Mouse (Mus musculus): ENCODE measurements around the gene Nefh. TPM values are rescaled to one million over a fixed set of nuclear protein-coding genes. Genes with fewer than 3 reads are reported as not detected.

Gene Nefh
- total and polyA plus RNA-seq, 3 experiments: 0.05 to 0.08 TPM; not detected in 1

- H3K36me3 ChIP-seq (ENCODE audit: control insufficient read depth, insufficient read depth, low read length): no peaks in the 10 kb centered on the region
- no peaks in the 10 kb centered on the region for H3K79me2 ChIP-seq (replicated peaks; ENCODE audit: control insufficient read depth, insufficient read depth, low read length)
- intact Hi-C loops (cut with DNase I): no loop called here
- no peaks in the 10 kb centered on the region for H3K27me3 ChIP-seq (ENCODE audit: control insufficient read depth, insufficient read depth, low read length)
- H3K27ac ChIP-seq: no peak overlapping the region
- no peak overlapping the region for H3K4me3 ChIP-seq
- no peak overlapping the region for H3K9ac ChIP-seq (ENCODE audit: low read depth, low read length)
- H3K4me1 ChIP-seq (ENCODE audit: control insufficient read depth, insufficient read depth, low read length): no peaks in the 10 kb centered on the region
- WGBS: 64% methylated on average over 5 of the region's 5 CpGs
- DNase-seq: no peak
- TF ChIP-seq EP300 (IDR thresholded peaks at IDR 0.05; ENCODE audit: insufficient read depth, low read depth, low read length) (no peak), CTCF (IDR thresholded peaks at IDR 0.05) (no peak), POLR2A (IDR thresholded peaks at IDR 0.05; ENCODE audit: insufficient read depth, low read depth, low read length) (no peak)
Observed at GRCm38 (mm10) chr11:4966888-4967287, 19.0 kb upstream of the Nefh start.

DNA sequence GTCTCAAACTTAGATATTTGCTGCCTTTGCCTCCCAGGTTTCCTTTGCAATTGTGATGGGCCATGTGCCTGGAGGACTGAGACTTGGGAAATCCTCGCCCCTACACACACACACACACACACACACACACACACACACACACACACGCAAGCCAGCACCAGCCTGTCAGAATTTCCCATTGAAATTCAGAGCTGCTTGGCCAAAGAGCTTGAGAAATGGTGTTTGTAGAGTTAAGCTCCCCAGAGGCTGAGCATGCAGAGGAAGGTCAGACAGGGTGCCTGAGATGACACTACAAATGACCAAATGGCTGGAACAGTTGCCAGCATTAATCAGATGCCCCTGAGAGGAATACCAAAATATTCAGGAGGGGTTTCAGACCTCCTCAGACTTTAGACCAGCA, 18.5 kb upstream of the Nefh start:
- Histone ChIP-seq H3K27ac (no peak overlapping the region), H3K4me3 (no peak overlapping the region), H3K36me3 (ENCODE audit: control insufficient read depth, insufficient read depth, low read length) (no peaks in the 10 kb centered on the region), H3K27me3 (ENCODE audit: control insufficient read depth, insufficient read depth, low read length) (no peaks in the 10 kb centered on the region), H3K9ac (ENCODE audit: low read depth, low read length) (no peak overlapping the region), H3K79me2 (replicated peaks; ENCODE audit: control insufficient read depth, insufficient read depth, low read length) (no peaks in the 10 kb centered on the region), H3K4me1 (ENCODE audit: control insufficient read depth, insufficient read depth, low read length) (no peaks in the 10 kb centered on the region)
- intact Hi-C loops (cut with DNase I): no loop called here
- TF ChIP-seq CTCF (IDR thresholded peaks at IDR 0.05) (no peak), EP300 (IDR thresholded peaks at IDR 0.05; ENCODE audit: insufficient read depth, low read depth, low read length) (no peak), POLR2A (IDR thresholded peaks at IDR 0.05; ENCODE audit: insufficient read depth, low read depth, low read length) (no peak)
- 75% methylated on average over 2 of the region's 2 CpGs for WGBS
- DNase-seq: no peak

GRCm38 (mm10) chr11:4963099-4963808, 15.4 kb upstream of the Nefh start:
- H3K4me1 ChIP-seq (ENCODE audit: control insufficient read depth, insufficient read depth, low read length): no peaks in the 10 kb centered on the region
- DNase-seq: no peak
- no peaks in the 10 kb centered on the region for H3K79me2 ChIP-seq (replicated peaks; ENCODE audit: control insufficient read depth, insufficient read depth, low read length)
- H3K27ac ChIP-seq: no peak overlapping the region
- intact Hi-C loops (cut with DNase I): no loop called here
- H3K27me3 ChIP-seq (ENCODE audit: control insufficient read depth, insufficient read depth, low read length): peaks cover 2% of the 10 kb centered on the region; the same call in 1 of the 2 replicates
- WGBS: 44% methylated on average over 6 of the region's 6 CpGs
- no peak overlapping the region for H3K4me3 ChIP-seq
- H3K36me3 ChIP-seq (ENCODE audit: control insufficient read depth, insufficient read depth, low read length): no peaks in the 10 kb centered on the region
- no peak overlapping the region for H3K9ac ChIP-seq (ENCODE audit: low read depth, low read length)
- no peak for TF ChIP-seq CTCF (IDR thresholded peaks at IDR 0.05)
- no peak for TF ChIP-seq EP300 (IDR thresholded peaks at IDR 0.05; ENCODE audit: insufficient read depth, low read depth, low read length)
- no peak for TF ChIP-seq POLR2A (IDR thresholded peaks at IDR 0.05; ENCODE audit: insufficient read depth, low read depth, low read length)

- Histone ChIP-seq H3K4me1 (ENCODE audit: control insufficient read depth, insufficient read depth, low read length) (no peaks in the 10 kb centered on the region), H3K27me3 (ENCODE audit: control insufficient read depth, insufficient read depth, low read length) (peaks cover 2% of the 10 kb centered on the region; the same call in 1 of the 2 replicates), H3K27ac (no peak overlapping the region), H3K36me3 (ENCODE audit: control insufficient read depth, insufficient read depth, low read length) (no peaks in the 10 kb centered on the region), H3K9ac (ENCODE audit: low read depth, low read length) (no peak overlapping the region), H3K79me2 (replicated peaks; ENCODE audit: control insufficient read depth, insufficient read depth, low read length) (no peaks in the 10 kb centered on the region), H3K4me3 (no peak overlapping the region)
- 5% methylated on average over 8 of the region's 8 CpGs for WGBS
- intact Hi-C loops (cut with DNase I): no loop called here
- DNase-seq: no peak
- TF ChIP-seq POLR2A (IDR thresholded peaks at IDR 0.05; ENCODE audit: insufficient read depth, low read depth, low read length) (no peak), CTCF (IDR thresholded peaks at IDR 0.05) (no peak), EP300 (IDR thresholded peaks at IDR 0.05; ENCODE audit: insufficient read depth, low read depth, low read length) (no peak)
Observed at GRCm38 (mm10) chr11:4953918-4954317, 6.1 kb upstream of the Nefh start.

GRCm38 (mm10) chr11:4953401-4953800, 5.5 kb upstream of the Nefh start:
- Histone ChIP-seq H3K27me3 (ENCODE audit: control insufficient read depth, insufficient read depth, low read length) (peaks cover 4% of the 10 kb centered on the region), H3K9ac (ENCODE audit: low read depth, low read length) (no peak overlapping the region), H3K4me3 (no peak overlapping the region), H3K4me1 (ENCODE audit: control insufficient read depth, insufficient read depth, low read length) (no peaks in the 10 kb centered on the region), H3K27ac (no peak overlapping the region), H3K36me3 (ENCODE audit: control insufficient read depth, insufficient read depth, low read length) (no peaks in the 10 kb centered on the region), H3K79me2 (replicated peaks; ENCODE audit: control insufficient read depth, insufficient read depth, low read length) (no peaks in the 10 kb centered on the region)
- 7% methylated on average over 6 of the region's 6 CpGs for WGBS
- DNase-seq: no peak
- TF ChIP-seq EP300 (IDR thresholded peaks at IDR 0.05; ENCODE audit: insufficient read depth, low read depth, low read length): no peak
- TF ChIP-seq CTCF (IDR thresholded peaks at IDR 0.05): no peak
- TF ChIP-seq POLR2A (IDR thresholded peaks at IDR 0.05; ENCODE audit: insufficient read depth, low read depth, low read length): no peak
- intact Hi-C loops (cut with DNase I): no loop called here

GRCm38 (mm10) chr11:4949256-4950044, 1.6 kb upstream of the Nefh start:
- peak in 1 of 2 experiments; percentile 25 for DNase-seq

More at GRCm38 (mm10) chr11:4949256-4950044, 1.6 kb upstream of the Nefh start:
- H3K4me1 ChIP-seq (ENCODE audit: control insufficient read depth, insufficient read depth, low read length): no peaks in the 10 kb centered on the region
- H3K27me3 ChIP-seq (ENCODE audit: control insufficient read depth, insufficient read depth, low read length): peaks cover 17% of the 10 kb centered on the region
- H3K79me2 ChIP-seq (replicated peaks; ENCODE audit: control insufficient read depth, insufficient read depth, low read length): no peaks in the 10 kb centered on the region
- TF ChIP-seq EP300 (IDR thresholded peaks at IDR 0.05; ENCODE audit: insufficient read depth, low read depth, low read length) (no peak), POLR2A (IDR thresholded peaks at IDR 0.05; ENCODE audit: insufficient read depth, low read depth, low read length) (no peak), CTCF (IDR thresholded peaks at IDR 0.05) (no peak)
- intact Hi-C loops (cut with DNase I): no loop called here
- H3K4me3 ChIP-seq: no peak overlapping the region
- no peaks in the 10 kb centered on the region for H3K36me3 ChIP-seq (ENCODE audit: control insufficient read depth, insufficient read depth, low read length)
- 6% methylated on average over 23 of the region's 23 CpGs for WGBS
- no peak overlapping the region for H3K9ac ChIP-seq (ENCODE audit: low read depth, low read length)
- no peak overlapping the region for H3K27ac ChIP-seq

All from heart, adult 2 months (tissue).